Mouse (Mus musculus): Measurements from ENCODE around the gene Olfr1373. TPM values are rescaled to one million over a fixed set of nuclear protein-coding genes. Genes with fewer than 3 reads are reported as not detected.
"Not testable (repeated sequence)": the region's sequence is repeated elsewhere in the genome, so short reads cannot be mapped to it uniquely, and the experiment has no call there.

Gene Olfr1373
- polyA plus RNA-seq, 1 experiment from 2014 or later: not detected

DNA sequence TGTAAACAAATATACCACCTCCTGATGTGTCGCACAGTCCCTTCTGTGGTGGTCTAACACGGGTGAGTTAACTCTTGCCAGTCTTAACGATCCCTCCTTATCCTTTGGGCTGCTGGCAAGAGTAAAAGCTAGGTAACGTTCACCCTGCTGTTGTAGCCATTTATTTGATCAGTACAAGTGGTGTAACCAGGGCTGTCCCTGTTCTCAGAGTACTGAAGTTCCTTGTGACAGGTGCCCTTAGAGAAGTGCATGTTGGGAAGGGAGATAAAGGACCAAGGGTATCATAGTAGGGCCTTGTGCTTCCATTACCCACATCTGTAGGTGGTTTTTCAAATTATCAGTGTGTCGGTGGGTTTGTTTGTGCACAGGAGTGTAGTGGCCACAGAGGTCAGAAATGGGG, 17.6 kb downstream of the Olfr1373 start:
- no peak overlapping the region for H3K4me3 ChIP-seq
- H3K27ac ChIP-seq: no peak overlapping the region
- no peaks in the 10 kb centered on the region for H3K9me3 ChIP-seq
- no peak for ATAC-seq (ENCODE audit: low FRiP score, low read depth)
- H3K27me3 ChIP-seq (replicated peaks): no peaks in the 10 kb centered on the region
- no peak overlapping the region for H3K9ac ChIP-seq
- H3K4me1 ChIP-seq: no peaks in the 10 kb centered on the region
- H3K36me3 ChIP-seq: peaks cover 27% of the 10 kb centered on the region
- no peak overlapping the region for H3K4me2 ChIP-seq (replicated peaks)
- 80% methylated on average over 5 of the region's 5 CpGs for WGBS

DNA sequence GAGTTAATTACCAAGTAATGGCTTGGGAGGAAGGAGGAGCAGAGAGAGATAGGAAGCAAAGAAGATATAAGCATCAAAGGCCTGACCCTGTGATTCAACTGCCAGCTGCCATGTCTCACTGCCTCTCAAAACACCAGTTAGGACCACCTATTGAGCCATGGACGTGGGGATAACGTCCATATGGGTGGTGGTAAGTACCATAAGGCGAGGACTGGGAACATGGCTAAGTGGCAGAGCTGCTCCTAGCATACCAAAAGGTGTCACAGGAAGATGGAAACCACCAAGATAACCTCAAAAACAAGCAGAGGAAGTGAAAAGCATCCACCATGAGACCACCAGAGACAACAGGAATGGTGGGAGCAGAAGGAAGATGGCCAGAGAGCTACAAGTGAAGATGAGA, 18.2 kb downstream of the Olfr1373 start:
- Histone ChIP-seq H3K9me3 (no peaks in the 10 kb centered on the region), H3K27ac (no peak overlapping the region), H3K4me3 (no peak overlapping the region)

DNA sequence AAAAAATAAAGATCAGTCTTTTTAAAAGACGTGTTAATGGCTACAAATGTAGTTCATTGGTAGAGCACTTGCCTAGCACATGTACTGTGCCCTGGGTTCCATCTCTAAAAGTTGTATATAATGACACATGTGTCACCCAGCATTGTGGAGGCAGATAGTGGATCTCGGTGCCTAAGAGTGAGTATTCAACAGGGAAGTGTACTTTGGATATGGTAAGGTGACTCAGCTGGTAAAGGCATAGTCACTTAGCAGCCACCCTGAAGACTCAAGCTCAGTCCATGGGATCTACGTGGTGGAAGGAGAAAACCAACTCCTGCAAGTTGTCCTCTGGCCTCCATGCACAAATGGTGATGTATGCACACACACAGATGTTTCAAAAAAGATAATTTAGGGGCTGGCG, 20.9 kb downstream of the Olfr1373 start:
- Histone ChIP-seq H3K27me3 (replicated peaks) (no peaks in the 10 kb centered on the region), H3K4me2 (replicated peaks) (no peak overlapping the region), H3K9ac (no peak overlapping the region), H3K27ac (no peak overlapping the region), H3K4me3 (no peak overlapping the region), H3K4me1 (no peaks in the 10 kb centered on the region), H3K36me3 (peaks cover 57% of the 10 kb centered on the region), H3K9me3 (no peaks in the 10 kb centered on the region)
- 93% methylated on average over 4 of the region's 4 CpGs for WGBS
- no peak for ATAC-seq (ENCODE audit: low FRiP score, low read depth)

More for the DNA sequence above, 18.2 kb downstream of the Olfr1373 start:
- Histone ChIP-seq H3K4me2 (replicated peaks) (no peak overlapping the region), H3K27me3 (replicated peaks) (no peaks in the 10 kb centered on the region), H3K4me1 (no peaks in the 10 kb centered on the region), H3K36me3 (peaks cover 33% of the 10 kb centered on the region), H3K9ac (no peak overlapping the region)
- WGBS: 68% methylated on average over 3 of the region's 3 CpGs
- no peak for ATAC-seq (ENCODE audit: low FRiP score, low read depth)

DNA sequence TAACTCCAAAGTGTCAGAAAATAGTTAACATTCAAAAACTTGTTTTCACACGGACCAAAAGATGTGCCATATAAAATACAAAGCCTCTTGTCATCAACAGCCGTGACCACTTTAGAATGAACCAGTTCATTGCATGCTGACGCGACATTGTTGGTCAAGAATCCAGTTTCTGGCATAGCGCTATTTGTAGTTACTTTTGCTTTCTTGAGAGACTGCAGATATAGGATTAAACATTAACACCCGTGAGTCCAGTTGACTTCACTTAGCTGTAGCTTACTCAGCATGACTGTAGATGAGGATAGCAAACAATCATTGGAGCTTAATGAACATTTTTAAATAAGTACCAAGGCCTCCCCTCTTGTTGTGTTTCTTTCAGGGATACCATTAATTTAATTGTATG, 23.3 kb downstream of the Olfr1373 start:
- Histone ChIP-seq H3K4me3 (no peak overlapping the region), H3K4me1 (no peaks in the 10 kb centered on the region), H3K27ac (no peak overlapping the region), H3K36me3 (peaks cover 78% of the 10 kb centered on the region), H3K9me3 (no peaks in the 10 kb centered on the region), H3K27me3 (replicated peaks) (no peaks in the 10 kb centered on the region), H3K4me2 (replicated peaks) (no peak overlapping the region), H3K9ac (no peak overlapping the region)
- WGBS: 93% methylated on average over 6 of the region's 6 CpGs
- ATAC-seq (ENCODE audit: low FRiP score, low read depth): no peak

DNA sequence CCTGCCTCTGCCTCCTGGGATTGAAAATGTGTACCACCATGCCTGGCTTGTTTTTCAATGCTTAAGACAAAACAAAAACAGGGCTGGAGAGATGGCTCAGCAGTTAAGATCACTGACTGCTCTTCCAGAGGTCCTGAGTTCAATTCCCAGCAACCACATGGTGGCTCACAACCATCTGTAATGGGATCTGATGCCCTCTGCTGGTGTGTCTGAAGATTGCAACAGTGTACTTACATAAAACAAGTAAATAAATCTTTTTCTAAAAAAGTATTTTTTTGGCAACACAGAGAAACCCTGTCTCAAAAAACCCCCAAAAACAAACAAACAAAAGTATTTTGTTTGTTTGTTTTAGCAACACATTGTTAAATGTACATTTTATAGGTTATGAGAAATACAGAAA, 24.9 kb downstream of the Olfr1373 start:
- H3K36me3 ChIP-seq: peaks cover 90% of the 10 kb centered on the region
- not testable (repeated sequence) for H3K9me3 ChIP-seq; ATAC-seq (ENCODE audit: low FRiP score, low read depth)

DNA sequence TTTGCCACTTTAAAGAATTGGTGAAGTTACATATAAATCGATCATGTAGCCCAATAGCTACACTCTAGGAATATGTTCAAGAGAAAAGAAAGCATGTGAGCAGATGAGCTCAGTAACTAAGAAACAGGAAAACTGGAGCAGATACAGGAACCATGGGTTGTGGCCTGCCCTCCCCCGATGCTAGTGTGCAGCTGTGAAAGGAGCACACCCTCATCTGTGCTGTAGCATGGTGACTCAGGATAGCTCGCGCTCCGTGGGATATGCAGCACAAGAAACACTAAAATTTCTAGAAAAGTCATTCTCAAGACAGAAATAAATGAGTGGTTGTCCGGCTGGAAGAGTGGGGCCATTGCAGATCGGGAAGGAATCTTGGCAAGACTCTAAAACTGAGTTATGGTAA, 28.2 kb downstream of the Olfr1373 start:
- Histone ChIP-seq H3K36me3 (peaks cover 77% of the 10 kb centered on the region), H3K27me3 (replicated peaks) (no peaks in the 10 kb centered on the region), H3K27ac (no peak overlapping the region), H3K9ac (no peak overlapping the region), H3K9me3 (no peaks in the 10 kb centered on the region), H3K4me1 (no peaks in the 10 kb centered on the region), H3K4me2 (replicated peaks) (no peak overlapping the region), H3K4me3 (no peak overlapping the region)
- WGBS: 96% methylated on average over 7 of the region's 7 CpGs
- ATAC-seq (ENCODE audit: low FRiP score, low read depth): no peak

More for the DNA sequence above, 24.9 kb downstream of the Olfr1373 start:
- not testable (repeated sequence) for H3K4me2 ChIP-seq (replicated peaks); H3K9ac ChIP-seq; H3K27ac ChIP-seq; H3K4me3 ChIP-seq; H3K4me1 ChIP-seq; H3K27me3 ChIP-seq (replicated peaks)

DNA sequence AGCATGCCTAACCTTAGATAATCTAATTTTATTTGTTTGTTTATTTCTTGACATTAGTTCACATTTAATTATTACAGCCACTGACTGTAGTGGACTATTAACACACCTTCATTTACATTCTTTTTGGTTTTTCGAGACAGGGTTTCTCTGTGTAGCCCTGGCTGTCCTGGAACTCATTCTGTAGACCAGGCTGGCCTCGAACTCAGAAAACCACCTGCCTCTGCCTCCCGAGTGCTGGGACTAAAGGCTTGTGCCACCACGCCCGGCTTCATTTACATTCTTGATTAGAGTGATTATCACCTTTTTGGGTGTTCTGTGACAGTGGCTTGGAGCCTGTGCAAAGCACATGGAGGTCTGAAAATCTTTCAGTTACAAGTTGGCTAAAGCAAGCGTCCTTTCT, 29.2 kb downstream of the Olfr1373 start:
- not testable (repeated sequence) for H3K4me1 ChIP-seq; H3K27me3 ChIP-seq (replicated peaks); ATAC-seq (ENCODE audit: low FRiP score, low read depth); H3K27ac ChIP-seq; H3K4me2 ChIP-seq (replicated peaks); H3K9ac ChIP-seq; H3K4me3 ChIP-seq; H3K9me3 ChIP-seq
- WGBS: 94% methylated on average over 6 of the region's 6 CpGs
- H3K36me3 ChIP-seq: peaks cover 67% of the 10 kb centered on the region

DNA sequence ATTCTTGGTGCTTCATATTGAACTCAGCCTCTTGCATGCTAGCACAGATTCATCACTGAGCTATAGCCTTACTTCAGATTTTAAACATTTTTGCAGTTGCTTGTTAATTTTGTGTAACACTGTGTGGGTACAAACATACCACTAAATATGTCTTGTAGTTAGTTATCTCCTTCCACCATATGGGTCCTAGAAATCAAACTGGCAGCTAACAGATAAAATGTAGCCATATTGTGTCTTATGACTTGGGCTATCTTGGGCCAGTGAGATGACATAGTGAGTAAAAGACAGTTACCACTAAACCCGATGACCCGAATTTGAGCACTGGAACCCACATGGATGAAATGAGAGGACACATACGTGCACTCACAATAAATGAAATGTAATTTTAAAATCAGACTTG, 29.8 kb downstream of the Olfr1373 start:
- WGBS: 96% methylated on average over 3 of the region's 3 CpGs

DNA sequence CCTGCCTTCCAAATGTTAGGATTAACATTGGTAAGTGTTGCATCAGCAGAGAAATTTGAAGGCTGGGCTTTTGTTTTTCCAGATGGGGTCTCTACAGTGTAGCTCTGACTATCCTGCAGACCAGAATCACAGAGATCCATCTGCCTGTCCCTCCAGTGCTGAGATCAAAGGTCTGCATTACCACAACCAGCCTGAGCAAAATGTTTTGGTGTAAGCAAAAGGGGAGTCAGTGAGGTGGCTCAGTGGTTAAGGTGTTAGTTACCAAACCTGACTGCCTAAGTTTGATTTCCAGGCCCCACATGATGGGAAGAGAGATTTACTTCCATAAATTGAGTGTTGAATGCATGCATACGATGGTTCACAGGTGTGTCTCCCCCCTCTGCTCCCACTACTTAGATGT, 35.9 kb downstream of the Olfr1373 start:
- no peak overlapping the region for H3K4me2 ChIP-seq (replicated peaks)
- peaks cover 7% of the 10 kb centered on the region; the same call in 1 of the 2 replicates for H3K36me3 ChIP-seq
- WGBS: 95% methylated on average over 1 of the region's 1 CpGs
- no peak overlapping the region for H3K4me3 ChIP-seq
- no peaks in the 10 kb centered on the region for H3K4me1 ChIP-seq
- H3K9me3 ChIP-seq: no peaks in the 10 kb centered on the region
- H3K27me3 ChIP-seq (replicated peaks): no peaks in the 10 kb centered on the region
- no peak overlapping the region for H3K27ac ChIP-seq
- no peak overlapping the region for H3K9ac ChIP-seq
- no peak for ATAC-seq (ENCODE audit: low FRiP score, low read depth)

More for the DNA sequence above, 29.8 kb downstream of the Olfr1373 start:
- Histone ChIP-seq H3K4me2 (replicated peaks) (no peak overlapping the region), H3K27me3 (replicated peaks) (no peaks in the 10 kb centered on the region), H3K9me3 (no peaks in the 10 kb centered on the region), H3K4me1 (no peaks in the 10 kb centered on the region), H3K36me3 (peaks cover 63% of the 10 kb centered on the region), H3K27ac (no peak overlapping the region), H3K4me3 (no peak overlapping the region), H3K9ac (no peak overlapping the region)
- ATAC-seq (ENCODE audit: low FRiP score, low read depth): no peak

DNA sequence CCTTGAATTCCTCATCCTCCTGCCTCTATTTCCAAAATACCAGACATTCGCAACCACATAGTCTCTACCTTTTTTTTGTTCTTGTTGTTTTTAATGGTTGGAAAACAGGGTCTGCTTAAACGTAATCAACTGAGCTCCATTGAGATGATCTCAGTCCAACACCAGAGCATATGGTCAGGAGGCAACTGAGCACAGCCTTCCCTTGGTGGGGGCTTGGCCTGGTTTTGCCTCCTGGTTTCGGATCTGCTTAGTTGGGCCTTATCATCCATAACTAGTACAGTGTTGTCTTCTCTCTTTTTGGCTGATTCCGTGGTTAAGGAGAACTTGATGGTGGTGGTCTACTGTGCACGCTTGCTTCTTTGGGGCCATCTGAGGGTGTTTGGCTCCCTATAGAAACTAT, 36.5 kb downstream of the Olfr1373 start:
- H3K27ac ChIP-seq: no peak overlapping the region
- no peaks in the 10 kb centered on the region for H3K9me3 ChIP-seq
- no peak overlapping the region for H3K9ac ChIP-seq
- H3K4me3 ChIP-seq: no peak overlapping the region
- WGBS: 97% methylated on average over 5 of the region's 5 CpGs
- no peaks in the 10 kb centered on the region for H3K27me3 ChIP-seq (replicated peaks)
- no peak overlapping the region for H3K4me2 ChIP-seq (replicated peaks)
- H3K36me3 ChIP-seq: 0 out of 2 replicates have a peak, but pooled peaks cover 3% of the 10 kb centered on the region
- no peaks in the 10 kb centered on the region for H3K4me1 ChIP-seq
- no peak for ATAC-seq (ENCODE audit: low FRiP score, low read depth)

DNA sequence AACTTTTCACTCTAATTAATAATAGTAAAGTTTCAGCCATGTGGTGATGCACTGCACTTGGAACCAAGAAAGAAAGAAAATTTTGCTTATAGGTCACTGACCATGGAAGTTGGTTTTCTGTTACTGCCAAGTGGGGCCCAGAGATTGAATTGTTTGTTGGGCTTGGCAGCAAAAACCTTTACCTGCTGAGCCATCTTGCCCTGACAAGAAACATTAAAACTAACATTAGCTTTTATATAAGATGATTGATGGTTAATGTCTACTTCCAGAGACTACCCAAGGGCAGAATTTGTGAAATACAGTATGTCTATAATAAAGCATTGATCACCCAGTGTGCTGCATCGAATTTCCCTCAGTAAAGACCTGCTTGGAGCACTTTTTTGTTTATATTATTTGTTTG, 38.9 kb downstream of the Olfr1373 start:
- H3K27me3 ChIP-seq (replicated peaks): no peaks in the 10 kb centered on the region
- no peak overlapping the region for H3K4me3 ChIP-seq
- H3K27ac ChIP-seq: no peak overlapping the region
- H3K4me2 ChIP-seq (replicated peaks): no peak overlapping the region
- H3K36me3 ChIP-seq: no peaks in the 10 kb centered on the region
- no peak overlapping the region for H3K9ac ChIP-seq
- no peak for ATAC-seq (ENCODE audit: low FRiP score, low read depth)
- no peaks in the 10 kb centered on the region for H3K9me3 ChIP-seq
- H3K4me1 ChIP-seq: peaks cover 6% of the 10 kb centered on the region
- WGBS: 100% methylated on average over 1 of the region's 1 CpGs

DNA sequence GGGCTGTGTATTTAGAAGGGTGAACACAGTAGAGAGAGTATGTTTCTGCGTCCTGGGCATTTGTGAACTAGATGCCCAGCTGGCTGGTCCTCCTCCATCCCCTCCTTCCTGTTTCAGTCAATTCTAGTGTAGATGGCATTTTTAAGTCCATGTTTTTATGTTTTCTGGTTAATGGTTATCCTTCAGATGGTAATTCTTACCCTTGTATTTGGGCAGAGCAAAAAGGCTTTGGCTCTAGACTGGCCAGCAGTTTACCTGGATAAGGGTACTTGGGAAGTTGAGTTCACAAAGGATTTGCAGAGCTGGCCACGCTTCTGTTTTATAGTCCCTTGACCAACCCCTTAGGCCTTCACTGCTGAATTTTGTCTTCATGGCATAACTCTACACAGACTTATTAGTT, 39.3 kb downstream of the Olfr1373 start:
- Histone ChIP-seq H3K4me3 (no peak overlapping the region), H3K4me1 (peaks cover 10% of the 10 kb centered on the region), H3K4me2 (replicated peaks) (no peak overlapping the region), H3K36me3 (no peaks in the 10 kb centered on the region), H3K27ac (no peak overlapping the region), H3K9ac (no peak overlapping the region), H3K27me3 (replicated peaks) (no peaks in the 10 kb centered on the region), H3K9me3 (no peaks in the 10 kb centered on the region)
- WGBS: 90% methylated on average over 2 of the region's 2 CpGs
- no peak for ATAC-seq (ENCODE audit: low FRiP score, low read depth)

DNA sequence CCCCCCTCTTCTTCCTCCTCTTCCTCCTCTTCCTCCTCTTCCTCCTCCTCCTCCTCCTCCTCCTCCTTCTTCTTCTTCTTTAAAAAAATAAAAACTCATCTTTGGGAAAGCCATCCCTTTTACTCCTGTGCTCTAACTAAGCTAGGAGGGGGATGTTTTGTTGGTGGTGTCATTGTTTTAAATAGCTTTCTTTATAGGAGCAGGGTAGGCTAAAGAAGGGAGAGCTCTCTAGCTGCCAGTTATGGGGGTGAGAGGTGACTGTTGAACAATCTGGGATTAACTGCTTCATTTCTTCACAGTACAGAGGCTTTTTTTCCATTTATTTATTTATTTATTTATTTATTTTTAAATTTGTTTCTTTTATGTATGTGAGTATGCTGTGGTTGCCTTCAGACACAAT, 39.8 kb downstream of the Olfr1373 start:
- ATAC-seq (ENCODE audit: low FRiP score, low read depth): no peak
- Histone ChIP-seq H3K27ac (no peak overlapping the region), H3K4me2 (replicated peaks) (no peak overlapping the region), H3K9me3 (no peaks in the 10 kb centered on the region), H3K9ac (no peak overlapping the region), H3K4me1 (peaks cover 16% of the 10 kb centered on the region), H3K27me3 (replicated peaks) (no peaks in the 10 kb centered on the region), H3K4me3 (no peak overlapping the region), H3K36me3 (no peaks in the 10 kb centered on the region)

Measured in neural tube, embryonic 12.5 days (tissue).